Mouse (Mus musculus) liver, embryonic 12.5 days (tissue): ENCODE data around the gene Olfr608. TPM values are rescaled to one million over a fixed set of nuclear protein-coding genes. Genes with fewer than 3 reads are reported as not detected.
"Not testable (repeated sequence)": the region's sequence is repeated elsewhere in the genome, so short reads cannot be mapped to it uniquely, and the experiment has no call there.

Experiments
- ATAC-seq: fragments of 200-750 bp; cut with Nextera tagmentation; 2 replicates; pipeline ENCODE4 v1.8.0; 2017; ENCODE audit warnings: moderate number of reproducible peaks, mild to moderate bottlenecking, moderate library complexity
- H3K27ac ChIP-seq: fragments of 300-500 bp; sonication (generic); 2 replicates; pipeline ENCODE4 v1.5.1; 2016; ENCODE audit warnings: mild to moderate bottlenecking
- H3K27me3 ChIP-seq: fragments of 300-500 bp; sonication (generic); replicated peaks from 2 replicates; pipeline ENCODE4 v1.6.1; 2016; ENCODE audit warnings: mild to moderate bottlenecking, moderate library complexity
- H3K36me3 ChIP-seq: fragments of 300-500 bp; sonication (generic); 2 replicates; pipeline ENCODE4 v1.6.1; 2016; ENCODE audit warnings: mild to moderate bottlenecking, moderate library complexity
- H3K4me1 ChIP-seq: fragments of 300-500 bp; sonication (generic); 2 replicates; pipeline ENCODE4 v1.6.1; 2016
- H3K4me2 ChIP-seq: fragments of 300-500 bp; sonication (generic); 2 replicates; pipeline ENCODE4 v1.6.1; 2016; ENCODE audit warnings: mild to moderate bottlenecking, moderate library complexity
- H3K4me3 ChIP-seq: fragments of 300-500 bp; sonication (generic); 2 replicates; pipeline ENCODE4 v1.5.1; 2016; ENCODE audit warnings: mild to moderate bottlenecking, moderate library complexity
- H3K9ac ChIP-seq: fragments of 300-500 bp; sonication (generic); 2 replicates; pipeline ENCODE4 v1.6.1; 2016; ENCODE audit warnings: mild to moderate bottlenecking, moderate library complexity
- H3K9me3 ChIP-seq: fragments of 300-500 bp; sonication (generic); replicated peaks from 2 replicates; pipeline ENCODE4 v1.6.1; 2016; ENCODE audit warnings: mild to moderate bottlenecking, moderate library complexity
- WGBS: fragments of 180-500 bp; shearing (Covaris S2); methylation state at CpG from one replicate; pipeline ENCODE4 v1.1.7; 2016; ENCODE audit not compliant: insufficient replicate concordance; 5-methylcytosine and 5-hydroxymethylcytosine counted together
- polyA plus RNA-seq: library from polyadenylated mRNA; unstranded; fragments of >200 nt; fragmentation: Nextera tagmentation; extraction: Ambion mirVana; gene quantifications from 2 replicates; pipeline ENCODE4 v1.2.1, GENCODE M21; 2016

Olfr608 gene
- not detected in 2 replicates for polyA plus RNA-seq

DNA sequence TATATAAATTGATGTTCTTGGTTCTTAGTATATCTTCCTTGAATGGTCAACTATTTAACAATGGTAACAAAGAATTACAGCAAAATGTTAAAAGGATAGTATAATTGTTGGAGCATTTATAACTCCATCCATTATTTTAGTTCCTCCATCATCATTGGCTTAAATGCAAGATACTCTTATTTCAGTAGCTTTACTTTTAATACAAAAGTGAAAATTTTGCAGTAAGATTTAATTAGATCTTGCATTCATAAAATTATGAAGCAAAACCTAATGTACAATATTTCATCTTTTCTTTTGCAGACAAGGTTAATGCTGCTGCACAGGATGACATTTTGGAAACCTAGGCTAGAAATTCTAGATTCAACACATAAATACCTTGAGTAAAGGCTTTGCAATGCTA, at the start of gene Olfr608:
TSS of gene Olfr608 (plus strand) at position 301 of the 400 bp plus-strand sequence.
- H3K27me3 ChIP-seq = no peaks in the 10 kb centered on the region
- H3K4me1 ChIP-seq = no peaks in the 10 kb centered on the region
- H3K9ac ChIP-seq = no peak within 1 kb of the TSS
- H3K4me2 ChIP-seq = no peak within 1 kb of the TSS
- H3K27ac ChIP-seq = no peak within 1 kb of the TSS
- no peaks in the 10 kb centered on the region for H3K9me3 ChIP-seq
- H3K36me3 ChIP-seq = no peaks in the 10 kb centered on the region
- no peak within 1 kb of the TSS for H3K4me3 ChIP-seq
- no peak for ATAC-seq

DNA sequence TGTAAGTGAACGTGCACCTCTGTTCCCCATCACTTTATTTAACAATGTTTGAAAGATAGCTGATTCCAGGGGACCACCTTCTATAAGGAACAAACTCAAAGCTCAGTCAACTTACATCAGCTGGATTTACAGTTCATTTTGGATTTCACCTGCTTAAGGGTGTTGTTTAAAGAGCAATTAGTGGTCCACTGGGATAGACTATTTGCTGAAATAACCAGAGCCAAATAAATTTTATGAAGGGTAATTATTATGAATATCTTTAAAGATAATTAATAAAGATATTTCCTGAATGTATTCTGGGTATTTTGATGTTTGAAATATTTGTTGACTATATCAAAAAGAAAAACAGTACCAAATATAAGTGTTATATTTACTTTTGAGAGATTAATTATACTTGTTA, 24.3 kb upstream of the Olfr608 start, which contains the start of gene Olfr605:
TSS of gene Olfr605 (minus strand) at position 101 of the 400 bp plus-strand sequence.
- Histone ChIP-seq H3K9ac (no peak within 1 kb of the TSS), H3K9me3 (no peaks in the 10 kb centered on the region), H3K4me1 (no peaks in the 10 kb centered on the region), H3K36me3 (no peaks in the 10 kb centered on the region), H3K27me3 (no peaks in the 10 kb centered on the region), H3K4me3 (no peak within 1 kb of the TSS), H3K27ac (no peak within 1 kb of the TSS), H3K4me2 (no peak within 1 kb of the TSS)
- 63% methylated on average over 1 of the region's 1 CpGs for WGBS
- no peak for ATAC-seq

DNA sequence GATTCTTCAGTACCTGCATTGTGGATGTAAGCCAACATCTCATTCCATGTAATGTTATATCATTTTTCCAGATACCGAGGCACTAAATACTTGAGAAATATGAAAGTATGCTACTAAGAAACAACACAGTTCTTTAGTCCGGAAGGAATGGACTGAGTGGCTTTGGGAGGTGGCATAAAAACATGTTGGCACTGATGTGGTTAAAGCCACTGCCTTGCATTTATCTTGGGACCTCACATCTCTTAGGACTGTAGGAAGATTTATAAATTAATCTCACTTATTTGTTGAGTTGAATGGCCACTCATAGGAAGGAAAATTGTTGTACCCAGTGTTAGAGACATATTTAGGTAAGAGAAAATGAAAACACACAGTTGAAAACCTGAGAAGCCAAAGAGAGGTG, 20.9 kb upstream of the Olfr608 start, which contains the start of gene Olfr606:
TSS of gene Olfr606 (plus strand) at position 301 of the 400 bp plus-strand sequence.
- H3K27me3 ChIP-seq = no peaks in the 10 kb centered on the region
- H3K9me3 ChIP-seq = no peaks in the 10 kb centered on the region
- no peak within 1 kb of the TSS for H3K9ac ChIP-seq
- no peak for ATAC-seq
- no peak within 1 kb of the TSS for H3K4me2 ChIP-seq
- WGBS = 74% methylated on average over 2 of the region's 2 CpGs
- no peak within 1 kb of the TSS for H3K4me3 ChIP-seq
- no peak within 1 kb of the TSS for H3K27ac ChIP-seq
- no peaks in the 10 kb centered on the region for H3K36me3 ChIP-seq
- no peaks in the 10 kb centered on the region for H3K4me1 ChIP-seq

DNA sequence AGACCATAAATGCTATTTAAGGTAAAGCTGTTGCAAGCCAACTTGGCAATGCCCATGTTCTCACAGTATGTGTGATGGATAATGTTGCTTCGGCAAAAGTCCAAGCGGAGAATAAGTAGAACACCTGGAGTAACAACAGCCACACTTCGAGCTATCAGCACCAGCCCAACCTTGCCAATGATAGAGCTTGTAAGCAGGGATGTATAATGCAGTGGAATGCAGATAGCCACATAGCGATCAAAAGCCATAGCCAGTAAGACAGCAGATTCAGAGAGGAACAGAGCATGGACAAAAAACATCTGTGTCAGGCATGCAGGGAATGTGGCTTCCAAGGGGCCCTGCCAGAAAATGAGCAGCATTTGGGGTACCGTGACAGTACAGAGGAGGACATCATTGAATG, 9.1 kb upstream of the Olfr608 start:
- H3K9me3 ChIP-seq = no peaks in the 10 kb centered on the region
- WGBS = 81% methylated on average over 5 of the region's 5 CpGs
- H3K4me2 ChIP-seq = no peak overlapping the region
- no peak overlapping the region for H3K4me3 ChIP-seq
- no peaks in the 10 kb centered on the region for H3K4me1 ChIP-seq
- H3K27ac ChIP-seq = no peak overlapping the region
- H3K9ac ChIP-seq = no peak overlapping the region
- no peaks in the 10 kb centered on the region for H3K36me3 ChIP-seq
- H3K27me3 ChIP-seq = no peaks in the 10 kb centered on the region
- no peak for ATAC-seq

DNA sequence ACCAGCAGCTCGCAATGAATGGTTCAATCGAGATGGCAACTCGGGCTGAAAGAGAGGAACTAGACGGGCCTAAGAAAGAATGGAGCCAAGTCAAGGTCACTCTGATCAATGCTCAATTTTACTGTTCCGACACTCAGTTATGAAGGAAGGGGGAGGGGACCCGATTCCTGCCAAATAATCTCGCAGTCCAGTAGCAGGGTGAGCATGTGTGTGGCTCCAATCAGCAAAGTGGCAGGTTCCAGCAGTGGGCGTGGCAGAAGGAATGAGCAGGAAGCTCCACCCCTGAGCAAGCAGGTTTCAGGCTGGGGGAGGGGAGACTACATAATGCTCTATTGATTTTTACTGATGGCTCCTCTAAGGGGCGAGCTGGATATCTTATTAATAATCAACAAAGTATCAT, 7.4 kb downstream of the Olfr608 start:
- not testable (repeated sequence) for ATAC-seq
- WGBS = 77% methylated on average over 9 of the region's 9 CpGs

DNA sequence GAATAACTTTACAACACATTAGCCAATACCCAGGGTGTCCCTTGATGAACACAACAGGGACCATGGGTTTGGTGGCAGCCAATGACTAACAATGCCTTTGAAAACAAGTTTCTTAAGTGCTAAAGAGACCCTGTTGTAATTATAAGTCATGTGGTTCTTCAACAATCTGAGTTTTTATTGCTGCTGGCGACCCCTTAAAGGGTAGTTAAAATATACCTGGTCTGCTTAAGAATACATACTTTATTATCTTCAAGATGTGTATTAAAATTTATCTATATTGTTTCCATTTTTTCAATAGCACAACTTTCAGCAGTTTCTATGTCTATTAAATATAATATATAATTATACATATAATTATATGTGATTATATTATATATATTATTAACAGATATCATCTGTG, 28.3 kb downstream of the Olfr608 start, which contains the start of gene Olfr609:
TSS of gene Olfr609 (minus strand) at position 101 of the 400 bp plus-strand sequence.
- H3K27ac ChIP-seq = no peak within 1 kb of the TSS
- no peak for ATAC-seq
- no peak within 1 kb of the TSS for H3K4me2 ChIP-seq
- no peaks in the 10 kb centered on the region for H3K27me3 ChIP-seq
- H3K9me3 ChIP-seq = no peaks in the 10 kb centered on the region
- H3K9ac ChIP-seq = no peak within 1 kb of the TSS
- H3K36me3 ChIP-seq = no peaks in the 10 kb centered on the region
- 56% methylated on average over 1 of the region's 1 CpGs for WGBS
- H3K4me1 ChIP-seq = no peaks in the 10 kb centered on the region
- H3K4me3 ChIP-seq = no peak within 1 kb of the TSS

More for the DNA sequence above, 7.4 kb downstream of the Olfr608 start:
- H3K4me1 ChIP-seq, H3K4me2 ChIP-seq, H3K9ac ChIP-seq, H3K4me3 ChIP-seq, H3K9me3 ChIP-seq, H3K36me3 ChIP-seq, H3K27me3 ChIP-seq, H3K27ac ChIP-seq: not testable (repeated sequence)

DNA sequence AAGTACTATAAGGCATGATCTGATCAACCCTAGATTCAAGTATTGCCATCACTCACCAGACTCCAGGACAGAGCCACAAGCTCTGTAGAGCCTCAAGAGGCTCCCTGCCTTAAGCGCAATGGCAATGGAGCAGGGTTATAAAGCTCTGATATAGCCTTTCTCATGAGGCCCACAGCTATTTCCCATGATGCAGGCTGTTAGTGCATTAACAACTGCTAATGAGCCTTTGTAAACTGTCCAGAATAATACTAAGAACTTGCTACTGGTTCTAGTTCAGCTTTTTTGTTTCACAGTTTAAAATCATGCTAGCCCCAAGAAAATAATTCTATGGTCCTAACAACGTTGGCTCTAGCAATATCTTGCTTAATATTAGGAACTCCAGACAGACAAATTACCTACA, 42.3 kb downstream of the Olfr608 start, which contains the start of gene Olfr610:
TSS of gene Olfr610 (minus strand) at position 101 of the 400 bp plus-strand sequence.
- no peak within 1 kb of the TSS for H3K4me2 ChIP-seq
- no peak within 1 kb of the TSS for H3K4me3 ChIP-seq
- no peaks in the 10 kb centered on the region for H3K4me1 ChIP-seq
- no peak within 1 kb of the TSS for H3K27ac ChIP-seq
- H3K9ac ChIP-seq = no peak within 1 kb of the TSS
- no peaks in the 10 kb centered on the region for H3K27me3 ChIP-seq
- no peaks in the 10 kb centered on the region for H3K36me3 ChIP-seq
- no peaks in the 10 kb centered on the region for H3K9me3 ChIP-seq
- ATAC-seq = no peak
- 54% methylated on average over 2 of the region's 2 CpGs for whole genome bisulfite sequencing

DNA sequence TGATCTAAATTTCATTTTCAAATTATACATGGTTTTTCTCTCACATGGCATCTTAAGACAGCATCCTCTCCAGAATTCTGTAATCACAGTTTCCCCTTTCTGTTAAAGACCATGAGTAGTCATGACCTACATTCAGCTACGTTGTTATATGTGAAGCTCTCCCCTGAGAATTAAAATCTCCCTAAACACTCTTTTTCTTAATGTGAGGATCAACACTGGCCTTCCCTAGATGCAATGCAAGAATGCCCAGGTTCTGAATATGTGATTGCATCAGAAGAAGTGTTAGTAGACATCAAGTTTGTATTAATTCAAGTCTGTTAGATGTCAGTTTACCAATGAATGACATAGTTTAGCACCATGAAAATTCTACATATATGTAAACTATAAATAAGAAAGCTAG, 51.1 kb downstream of the Olfr608 start, which contains the start of gene Olfr611:
TSS of gene Olfr611 (minus strand) at position 101 of the 400 bp plus-strand sequence.
- H3K4me3 ChIP-seq, H3K27ac ChIP-seq, H3K36me3 ChIP-seq, H3K4me2 ChIP-seq, H3K9ac ChIP-seq, H3K4me1 ChIP-seq, H3K27me3 ChIP-seq, ATAC-seq, H3K9me3 ChIP-seq: not testable (repeated sequence)
- WGBS = 37% methylated on average over 1 of the region's 1 CpGs

Other genes with a start within 250 kb of the Olfr608 start
- gene Usp17ld, start 217.4 kb upstream of the Olfr608 start, polyA plus RNA-seq = not detected in 2 replicates
- not detected in 2 replicates for gene Olfr596, start 164.2 kb upstream of the Olfr608 start, polyA plus RNA-seq
- gene Olfr597, start 153.6 kb upstream of the Olfr608 start, polyA plus RNA-seq = not detected in 2 replicates
- not detected in 2 replicates for gene Olfr598, start 146.3 kb upstream of the Olfr608 start, polyA plus RNA-seq
- not detected in 2 replicates for gene Olfr599, start 134.0 kb upstream of the Olfr608 start, polyA plus RNA-seq
- gene Olfr600, start 120.2 kb upstream of the Olfr608 start, polyA plus RNA-seq = not detected in 2 replicates
- gene Olfr601, start 107.2 kb upstream of the Olfr608 start, polyA plus RNA-seq = not detected in 2 replicates
- gene Olfr603, start 83.7 kb upstream of the Olfr608 start, polyA plus RNA-seq = not detected in 2 replicates
- not detected in 2 replicates for gene Usp17lc, start 54.8 kb upstream of the Olfr608 start, polyA plus RNA-seq
- not detected in 2 replicates for gene Olfr605, start 24.4 kb upstream of the Olfr608 start, polyA plus RNA-seq
- not detected in 2 replicates for gene Olfr606, start 20.8 kb upstream of the Olfr608 start, polyA plus RNA-seq
- gene Olfr607, start 5.7 kb upstream of the Olfr608 start, polyA plus RNA-seq = not detected in 2 replicates
- gene Olfr609, start 28.2 kb downstream of the Olfr608 start, polyA plus RNA-seq = not detected in 2 replicates
- not detected in 2 replicates for gene Olfr610, start 42.2 kb downstream of the Olfr608 start, polyA plus RNA-seq
- not detected in 2 replicates for gene Olfr611, start 51.0 kb downstream of the Olfr608 start, polyA plus RNA-seq
- not detected in 2 replicates for gene Olfr612, start 72.8 kb downstream of the Olfr608 start, polyA plus RNA-seq
- not detected in 2 replicates for gene Olfr613, start 78.2 kb downstream of the Olfr608 start, polyA plus RNA-seq
- not detected in 2 replicates for gene Olfr615, start 86.2 kb downstream of the Olfr608 start, polyA plus RNA-seq
- not detected in 2 replicates for gene Olfr616, start 99.3 kb downstream of the Olfr608 start, polyA plus RNA-seq
- gene Olfr617, start 103.2 kb downstream of the Olfr608 start, polyA plus RNA-seq = not detected in 2 replicates
- not detected in 2 replicates for gene Olfr618, start 120.2 kb downstream of the Olfr608 start, polyA plus RNA-seq
- not detected in 2 replicates for gene Olfr619, start 130.7 kb downstream of the Olfr608 start, polyA plus RNA-seq
- not detected in 2 replicates for gene Olfr620, start 142.7 kb downstream of the Olfr608 start, polyA plus RNA-seq
- not detected in 2 replicates for gene Olfr622, start 172.8 kb downstream of the Olfr608 start, polyA plus RNA-seq
- gene Olfr623, start 193.8 kb downstream of the Olfr608 start, polyA plus RNA-seq = not detected in 2 replicates
- gene Olfr624, start 201.3 kb downstream of the Olfr608 start, polyA plus RNA-seq = not detected in 2 replicates
- gene Olfr625-ps1, start 212.8 kb downstream of the Olfr608 start, polyA plus RNA-seq = not detected in 2 replicates
- not detected in 2 replicates for gene Olfr243, start 244.8 kb downstream of the Olfr608 start, polyA plus RNA-seq